Mouse (Mus musculus): Measurements from ENCODE around the gene Robo2. TPM values are rescaled to one million over a fixed set of nuclear protein-coding genes. Genes with fewer than 3 reads are reported as not detected.

Robo2 gene
- total RNA-seq, 2 experiments from 2014 or later: 0.78 to 1.6 TPM

GRCm38 (mm10) chr16:74321666-74322371, 89.8 kb downstream of the Robo2 start:
- DNase-seq: no peak

GRCm38 (mm10) chr16:74316150-74316549, 95.5 kb downstream of the Robo2 start:
- no peak for DNase-seq

DNA sequence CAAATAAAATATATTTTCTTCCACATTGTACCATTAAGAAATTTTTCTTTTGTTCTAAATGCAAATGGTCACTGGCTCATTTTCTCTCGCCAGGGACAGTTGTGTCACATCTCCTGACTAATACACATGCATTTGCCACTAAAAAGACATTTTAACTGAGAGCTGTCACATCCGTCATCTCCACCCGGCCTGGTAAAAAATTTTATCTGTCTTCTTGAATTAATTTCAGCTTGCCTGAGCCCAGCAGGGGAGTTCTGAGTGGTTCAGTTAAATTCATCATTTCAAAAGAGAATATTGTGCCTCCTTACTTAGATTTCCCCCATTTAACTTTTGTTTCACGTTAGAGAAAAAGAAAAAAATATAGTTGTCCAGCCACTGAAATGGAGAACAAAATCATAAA, 98.4 kb downstream of the Robo2 start:
- DNase-seq: no peak

GRCm38 (mm10) chr16:74307543-74307887, 104.1 kb downstream of the Robo2 start:
- DNase-seq: no peak

GRCm38 (mm10) chr16:74306876-74307542, 104.6 kb downstream of the Robo2 start:
- DNase-seq: no peak

DNA sequence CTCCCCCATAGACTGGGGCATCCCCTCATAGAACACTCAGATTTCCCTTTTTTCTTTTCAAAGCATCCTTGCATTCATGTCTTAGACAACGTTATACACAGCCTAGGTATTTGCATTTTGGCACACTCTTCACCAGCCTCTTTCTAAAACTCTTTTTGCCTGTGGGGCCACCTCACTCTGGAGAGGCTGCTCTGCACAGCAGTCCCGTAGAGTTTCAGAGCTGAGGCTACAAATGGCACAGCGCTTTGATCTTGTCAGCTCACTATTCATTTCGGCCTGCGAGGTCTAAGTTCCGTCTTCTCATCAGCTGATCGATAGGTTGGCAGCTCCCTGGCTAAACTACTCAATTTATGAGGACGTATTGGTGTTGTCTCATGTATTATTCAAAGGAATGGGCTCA, 123.7 kb downstream of the Robo2 start:
- no peak for DNase-seq

DNA sequence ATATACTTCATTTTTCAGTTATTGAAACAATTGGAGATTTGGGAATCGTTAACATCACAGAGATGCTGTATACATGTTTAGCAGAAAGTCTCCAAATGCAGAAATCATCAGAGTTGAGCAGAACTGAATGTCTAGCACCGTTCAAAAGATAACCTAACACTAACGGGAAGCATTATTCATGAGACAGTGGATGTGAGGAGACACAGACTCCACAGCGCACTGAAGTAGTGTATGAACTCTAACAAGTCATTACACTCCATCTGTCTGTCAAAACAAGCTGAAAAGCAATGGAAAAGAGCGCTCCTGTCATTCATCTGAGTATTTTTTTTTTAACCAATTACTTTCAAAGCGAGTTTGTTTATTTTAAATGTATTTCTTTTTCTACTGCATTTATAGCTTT, 129.1 kb downstream of the Robo2 start:
- no peak for DNase-seq

GRCm38 (mm10) chr16:74276855-74277573, 134.6 kb downstream of the Robo2 start:
- DNase-seq: no peak

GRCm38 (mm10) chr16:74274596-74274995, 137.0 kb downstream of the Robo2 start:
- no peak for DNase-seq

DNA sequence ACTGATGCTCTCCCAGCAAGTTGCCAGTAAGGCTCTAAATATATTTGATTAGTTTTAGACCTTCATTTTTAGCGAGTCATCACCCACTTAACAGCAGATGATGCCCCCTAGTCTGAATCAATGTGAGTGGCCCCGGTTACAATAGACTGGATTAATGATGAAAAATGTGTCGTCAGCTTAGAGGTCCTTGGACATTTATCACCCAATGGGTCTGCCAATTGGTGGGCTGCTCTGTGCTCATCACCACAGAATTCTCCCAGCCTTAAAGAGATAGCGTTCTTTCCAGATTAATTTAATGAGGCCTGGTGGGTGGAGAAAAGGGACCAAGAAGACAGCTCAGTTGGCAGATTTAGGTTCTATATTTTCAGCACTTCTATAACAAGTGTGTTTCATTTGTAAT, 138.6 kb downstream of the Robo2 start:
- DNase-seq: no peak

- DNase-seq: no peak
These were observed 153.4 kb downstream of the Robo2 start for GRCm38 (mm10) chr16:74258241-74258640.

GRCm38 (mm10) chr16:74244452-74244851, 167.2 kb downstream of the Robo2 start:
- DNase-seq: no peak

DNA sequence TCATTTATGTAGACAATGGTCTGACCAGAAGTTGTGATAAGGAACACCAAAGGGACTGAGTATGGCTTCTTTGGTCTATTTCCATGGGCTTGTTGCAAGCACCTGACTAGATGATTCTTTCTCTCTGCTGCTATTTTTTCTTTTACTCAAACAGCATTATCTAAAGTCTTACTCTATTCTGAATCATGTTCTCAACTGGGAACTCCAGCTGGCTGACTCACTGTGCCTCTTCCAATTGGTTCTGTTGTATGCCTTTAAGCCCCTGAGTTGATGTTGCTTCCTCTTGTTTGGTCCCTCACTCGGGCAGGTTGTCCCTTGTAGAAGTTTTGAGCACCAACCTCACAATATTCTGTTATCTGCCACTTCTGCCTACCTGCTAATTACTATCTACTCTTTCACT, 170.1 kb downstream of the Robo2 start:
- DNase-seq: no peak

- no peak for DNase-seq
These were observed 174.2 kb downstream of the Robo2 start for GRCm38 (mm10) chr16:74237411-74237930.

DNA sequence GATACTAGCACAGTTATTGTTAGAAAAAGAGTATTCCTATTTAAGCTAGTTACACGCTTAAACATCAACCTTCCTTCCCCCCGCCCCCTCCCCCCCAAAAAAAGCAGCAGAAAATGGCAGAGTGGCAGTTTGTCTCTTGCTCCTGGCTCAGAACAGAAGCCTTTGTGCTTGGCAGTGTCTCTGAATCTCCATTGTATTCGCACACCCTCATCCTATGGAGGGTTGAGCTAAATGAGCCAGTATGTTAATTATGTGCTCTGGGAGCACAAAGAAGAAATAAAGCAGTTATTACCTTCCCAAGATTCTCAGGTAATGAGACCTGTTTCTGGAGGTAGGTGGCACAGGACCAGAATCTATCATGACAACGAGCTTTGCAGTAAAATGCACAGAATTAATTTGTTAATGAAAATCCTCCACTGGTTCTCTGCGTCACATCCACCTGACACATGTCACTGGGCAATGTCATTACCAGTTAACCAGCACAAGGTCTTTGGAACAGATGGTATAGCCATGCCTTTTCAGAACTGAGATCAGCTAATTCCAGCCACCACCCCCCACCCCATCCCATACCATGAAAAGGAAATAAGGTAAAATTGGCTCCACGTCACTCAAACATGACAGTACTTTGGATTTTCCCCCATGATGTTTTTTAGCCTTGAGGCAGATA, 177.1 kb downstream of the Robo2 start:
- DNase-seq: no peak

DNA sequence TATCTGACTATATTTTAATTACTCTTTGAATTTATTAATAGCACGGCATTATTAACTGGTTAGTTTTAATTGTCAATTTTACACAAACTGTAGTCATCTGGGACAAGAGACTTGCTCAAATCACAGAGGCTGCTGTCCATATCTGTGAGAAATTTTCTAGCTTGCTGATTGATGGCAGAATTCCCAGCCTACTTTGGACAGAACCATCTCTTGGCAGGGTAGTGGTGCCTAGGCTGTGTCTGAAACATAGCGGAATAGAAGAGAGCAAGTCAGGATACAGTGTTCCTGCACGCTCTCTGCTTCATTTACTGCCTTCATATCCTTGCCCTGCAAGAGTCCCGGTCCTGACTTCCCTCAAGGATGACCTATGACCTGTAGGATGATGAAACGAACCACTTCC, 178.0 kb downstream of the Robo2 start:
- no peak for DNase-seq

DNA sequence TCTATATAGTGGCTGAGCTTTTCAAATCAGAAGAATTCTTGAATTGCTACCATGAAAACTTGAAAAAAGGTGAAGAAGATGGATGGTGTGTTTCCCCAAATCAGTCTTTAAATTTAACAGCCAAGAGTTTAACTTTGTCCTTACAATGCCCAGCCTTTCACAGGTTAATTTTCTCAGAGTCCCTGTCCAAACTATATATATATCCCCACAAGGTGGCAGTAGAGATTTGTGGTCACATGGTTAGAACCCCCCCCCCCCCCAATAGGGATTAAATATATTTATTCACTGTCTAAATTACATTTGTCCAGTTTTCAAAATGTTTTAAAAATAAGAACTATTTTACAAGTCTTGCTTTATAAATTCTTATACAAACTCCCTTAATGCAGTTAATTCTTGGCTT, 184.3 kb downstream of the Robo2 start:
- no peak for DNase-seq

GRCm38 (mm10) chr16:74225423-74226272, 186.0 kb downstream of the Robo2 start:
- no peak for DNase-seq

DNA sequence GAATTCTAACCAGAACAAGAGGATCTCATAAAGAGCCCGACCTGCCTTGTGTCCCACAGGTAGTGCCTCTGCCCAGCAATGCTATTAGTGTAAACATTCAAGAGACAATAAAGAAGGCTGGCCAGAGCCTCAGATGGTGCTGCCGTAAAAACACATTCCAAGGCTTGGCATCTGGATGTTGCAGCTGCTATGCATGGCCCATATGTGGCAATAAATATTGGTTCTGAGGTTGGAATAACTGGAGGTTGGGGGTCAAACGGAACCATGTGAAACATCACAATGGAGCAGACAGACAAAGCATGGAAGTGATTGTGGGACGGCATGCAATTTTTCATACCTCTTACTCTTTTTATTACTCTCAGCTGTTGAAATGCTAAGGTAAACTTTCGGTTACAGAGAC, 189.1 kb downstream of the Robo2 start:
- DNase-seq: no peak

DNA sequence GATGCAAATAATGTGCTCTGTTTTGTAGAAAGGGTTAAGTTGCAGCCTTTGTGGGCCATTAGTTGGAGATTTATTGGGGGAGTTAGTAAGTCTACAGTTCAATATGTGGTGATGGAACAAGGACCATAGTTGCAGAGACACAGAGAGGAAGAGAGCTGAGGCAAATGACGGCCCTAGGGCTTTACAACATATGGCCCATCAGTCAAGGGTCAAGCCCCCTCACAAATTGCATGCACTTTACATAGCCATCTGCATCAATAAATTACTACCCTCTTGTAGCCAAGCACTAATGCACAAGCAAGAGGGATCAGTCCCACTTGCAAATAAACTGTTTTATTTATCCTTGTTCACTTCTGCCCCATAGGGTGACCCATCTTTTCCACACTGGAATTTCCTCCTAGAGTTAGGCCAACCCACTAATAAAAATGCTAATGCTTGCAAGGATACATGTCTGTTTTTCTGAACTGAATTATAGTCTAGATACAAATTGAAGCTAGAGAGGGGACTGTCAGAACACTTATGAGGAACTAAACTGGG, 194.7 kb downstream of the Robo2 start:
- no peak for DNase-seq

- peak; percentile 5 for DNase-seq
These were observed 195.8 kb downstream of the Robo2 start for GRCm38 (mm10) chr16:74215791-74216190.

Data from gastrocnemius, postnatal 25 days (tissue).